Mouse (Mus musculus) heart, embryonic 12.5 days (tissue): Measurements from ENCODE around the gene F11r. TPM values are rescaled to one million over a fixed set of nuclear protein-coding genes. Genes with fewer than 3 reads are reported as not detected.

Experiments
- ATAC-seq: fragments of 200-750 bp; cut with Nextera tagmentation; 2 replicates; pipeline ENCODE4 v1.8.0; 2017; ENCODE audit warnings: moderate TSS enrichment, moderate library complexity; ENCODE audit not compliant: insufficient number of reproducible peaks, low FRiP score
- H3K27ac ChIP-seq: fragments of 300-500 bp; sonication (generic); 2 replicates; pipeline ENCODE4 v1.5.1; 2016; ENCODE audit warnings: mild to moderate bottlenecking, moderate library complexity; ENCODE audit not compliant: poor library complexity, severe bottlenecking
- H3K27me3 ChIP-seq: fragments of 300-500 bp; sonication (generic); replicated peaks from 2 replicates; pipeline ENCODE4 v1.6.1; 2016; ENCODE audit warnings: mild to moderate bottlenecking, moderate library complexity
- H3K36me3 ChIP-seq: fragments of 300-500 bp; sonication (generic); 2 replicates; pipeline ENCODE4 v1.6.1; 2016; ENCODE audit warnings: mild to moderate bottlenecking, moderate library complexity
- H3K4me1 ChIP-seq: fragments of 300-500 bp; sonication (generic); replicated peaks from 2 replicates; pipeline ENCODE4 v1.6.1; 2016; ENCODE audit warnings: mild to moderate bottlenecking
- H3K4me2 ChIP-seq: fragments of 300-500 bp; sonication (generic); 2 replicates; pipeline ENCODE4 v1.6.1; 2016; ENCODE audit warnings: mild to moderate bottlenecking, moderate library complexity
- H3K4me3 ChIP-seq: fragments of 300-500 bp; sonication (generic); 2 replicates; pipeline ENCODE4 v1.5.1; 2016; ENCODE audit warnings: mild to moderate bottlenecking
- H3K9ac ChIP-seq: fragments of 300-500 bp; sonication (generic); 2 replicates; pipeline ENCODE4 v1.6.1; 2016; ENCODE audit warnings: mild to moderate bottlenecking, moderate library complexity
- H3K9me3 ChIP-seq: fragments of 300-500 bp; sonication (generic); replicated peaks from 2 replicates; pipeline ENCODE4 v1.6.1; 2016; ENCODE audit warnings: mild to moderate bottlenecking, moderate library complexity
- WGBS: fragments of 180-500 bp; shearing (Covaris S2); methylation state at CpG from one replicate; pipeline ENCODE4 v1.1.7; 2016; 5-methylcytosine and 5-hydroxymethylcytosine counted together
- polyA plus RNA-seq: library from polyadenylated mRNA; unstranded; fragments of >200 nt; fragmentation: Nextera tagmentation; extraction: Ambion mirVana; gene quantifications from 2 replicates; pipeline ENCODE4 v1.2.1, GENCODE M21; 2016

The F11r gene
- polyA plus RNA-seq, 1 experiment from 2014 or later = 70.7 TPM

GRCm38 (mm10) chr1:171452522-171452921 is 15.2 kb downstream of the F11r start:
- H3K4me3 ChIP-seq = no peak overlapping the region
- no peaks in the 10 kb centered on the region for H3K27me3 ChIP-seq
- 66% methylated on average over 5 of the region's 5 CpGs for WGBS
- ATAC-seq = no peak
- H3K27ac ChIP-seq = no peak overlapping the region
- no peak overlapping the region for H3K4me2 ChIP-seq
- no peak overlapping the region for H3K9ac ChIP-seq
- H3K4me1 ChIP-seq = peaks cover 15% of the 10 kb centered on the region
- H3K36me3 ChIP-seq = no peaks in the 10 kb centered on the region
- no peaks in the 10 kb centered on the region for H3K9me3 ChIP-seq

GRCm38 (mm10) chr1:171452923-171453322 is 15.6 kb downstream of the F11r start:
- no peak for ATAC-seq
- Histone ChIP-seq H3K9me3 (no peaks in the 10 kb centered on the region), H3K27me3 (no peaks in the 10 kb centered on the region), H3K4me2 (no peak overlapping the region), H3K36me3 (no peaks in the 10 kb centered on the region), H3K4me1 (peaks cover 11% of the 10 kb centered on the region), H3K27ac (no peak overlapping the region), H3K9ac (no peak overlapping the region), H3K4me3 (no peak overlapping the region)
- WGBS = 80% methylated on average over 5 of the region's 5 CpGs

- H3K4me3 ChIP-seq = no peak overlapping the region
- H3K4me1 ChIP-seq = peaks cover 14% of the 10 kb centered on the region
- no peaks in the 10 kb centered on the region for H3K36me3 ChIP-seq
- no peak for ATAC-seq
- H3K9ac ChIP-seq = no peak overlapping the region
- no peaks in the 10 kb centered on the region for H3K9me3 ChIP-seq
- no peak overlapping the region for H3K4me2 ChIP-seq
- no peak overlapping the region for H3K27ac ChIP-seq
- H3K27me3 ChIP-seq = no peaks in the 10 kb centered on the region
- WGBS = 78% methylated on average over 6 of the region's 6 CpGs
Measured at GRCm38 (mm10) chr1:171454926-171455325, 17.6 kb downstream of the F11r start.

- Histone ChIP-seq H3K4me3 (no peak overlapping the region), H3K36me3 (peaks cover 24% of the 10 kb centered on the region), H3K9me3 (no peaks in the 10 kb centered on the region), H3K27me3 (no peaks in the 10 kb centered on the region), H3K27ac (no peak overlapping the region), H3K4me2 (no peak overlapping the region), H3K9ac (no peak overlapping the region), H3K4me1 (peaks cover 18% of the 10 kb centered on the region)
- ATAC-seq = no peak
- 100% methylated on average over 1 of the region's 1 CpGs for WGBS
Measured at GRCm38 (mm10) chr1:171457568-171457967, 20.2 kb downstream of the F11r start.

GRCm38 (mm10) chr1:171459791-171460190 is 22.5 kb downstream of the F11r start:
- WGBS = 58% methylated on average over 5 of the region's 5 CpGs
- Histone ChIP-seq H3K27me3 (no peaks in the 10 kb centered on the region), H3K9me3 (no peaks in the 10 kb centered on the region), H3K4me3 (no peak overlapping the region), H3K9ac (no peak overlapping the region), H3K27ac (no peak overlapping the region), H3K4me2 (no peak overlapping the region), H3K36me3 (peaks cover 40% of the 10 kb centered on the region), H3K4me1 (peaks cover 13% of the 10 kb centered on the region)
- ATAC-seq = no peak

GRCm38 (mm10) chr1:171460551-171461503 is 23.5 kb downstream of the F11r start:
- Histone ChIP-seq H3K4me1 (peaks cover 13% of the 10 kb centered on the region), H3K9me3 (no peaks in the 10 kb centered on the region), H3K27me3 (no peaks in the 10 kb centered on the region), H3K9ac (no peak overlapping the region), H3K27ac (no peak overlapping the region), H3K4me2 (no peak overlapping the region), H3K4me3 (no peak overlapping the region), H3K36me3 (peaks cover 44% of the 10 kb centered on the region)
- ATAC-seq = no peak
- WGBS = 87% methylated on average over 22 of the region's 22 CpGs

GRCm38 (mm10) chr1:171463133-171463532 is 25.8 kb downstream of the F11r start:
- Histone ChIP-seq H3K9ac (no peak overlapping the region), H3K36me3 (peaks cover 44% of the 10 kb centered on the region), H3K27me3 (no peaks in the 10 kb centered on the region), H3K4me1 (peaks cover 13% of the 10 kb centered on the region), H3K9me3 (no peaks in the 10 kb centered on the region), H3K4me2 (no peak overlapping the region), H3K27ac (no peak overlapping the region), H3K4me3 (no peak overlapping the region)
- ATAC-seq = no peak
- 83% methylated on average over 3 of the region's 3 CpGs for WGBS

- Histone ChIP-seq H3K9me3 (no peaks in the 10 kb centered on the region), H3K4me2 (no peak overlapping the region), H3K27me3 (no peaks in the 10 kb centered on the region), H3K27ac (no peak overlapping the region), H3K9ac (no peak overlapping the region), H3K4me3 (no peak overlapping the region), H3K4me1 (peaks cover 13% of the 10 kb centered on the region), H3K36me3 (peaks cover 37% of the 10 kb centered on the region)
- no peak for ATAC-seq
- WGBS = 86% methylated on average over 5 of the region's 5 CpGs
Measured at GRCm38 (mm10) chr1:171465749-171466412, 28.5 kb downstream of the F11r start.

- 80% methylated on average over 4 of the region's 4 CpGs for WGBS
- ATAC-seq = no peak
- Histone ChIP-seq H3K4me3 (no peak overlapping the region), H3K4me2 (no peak overlapping the region), H3K36me3 (peaks cover 30% of the 10 kb centered on the region), H3K27ac (no peak overlapping the region), H3K4me1 (peaks cover 15% of the 10 kb centered on the region), H3K27me3 (no peaks in the 10 kb centered on the region), H3K9ac (no peak overlapping the region), H3K9me3 (no peaks in the 10 kb centered on the region)
Measured at GRCm38 (mm10) chr1:171466565-171466964, 29.2 kb downstream of the F11r start.

GRCm38 (mm10) chr1:171469678-171470077 is 32.3 kb downstream of the F11r start:
- Histone ChIP-seq H3K4me3 (no peak overlapping the region), H3K4me1 (peaks cover 15% of the 10 kb centered on the region), H3K27ac (no peak overlapping the region; the same call in 1 of the 2 replicates), H3K9ac (no peak overlapping the region), H3K4me2 (peak overlapping the region; percentile 47; the same call in 1 of the 2 replicates), H3K9me3 (no peaks in the 10 kb centered on the region), H3K27me3 (no peaks in the 10 kb centered on the region), H3K36me3 (0 out of 2 replicates have a peak, but pooled peaks cover 3% of the 10 kb centered on the region)
- 50% methylated on average over 3 of the region's 3 CpGs for WGBS
- no peak for ATAC-seq

GRCm38 (mm10) chr1:171470371-171470871 is 33.1 kb downstream of the F11r start:
- no peak overlapping the region for H3K9ac ChIP-seq
- no peak overlapping the region for H3K27ac ChIP-seq
- H3K9me3 ChIP-seq = no peaks in the 10 kb centered on the region
- H3K4me3 ChIP-seq = no peak overlapping the region
- ATAC-seq = 0 out of 2 replicates have a peak, but pooled peaks have one; percentile 9
- H3K4me1 ChIP-seq = peaks cover 15% of the 10 kb centered on the region
- 0 out of 2 replicates have a peak, but pooled peaks cover 3% of the 10 kb centered on the region for H3K36me3 ChIP-seq
- WGBS = 40% methylated on average over 7 of the region's 7 CpGs
- H3K27me3 ChIP-seq = no peaks in the 10 kb centered on the region
- H3K4me2 ChIP-seq = peak overlapping the region; percentile 47
